Mouse (Mus musculus): Measurements from ENCODE around the gene Reep6.

GRCm38 (mm10) chr10:80329273-80330081, at the start of gene Reep6, which contains the start of gene Pcsk4:
- TF ChIP-seq POLR2A (IDR thresholded peaks at IDR 0.05; ENCODE audit: low read depth, low read length): no peak
- TF ChIP-seq CTCF (IDR thresholded peaks at IDR 0.05; ENCODE audit: borderline replicate concordance, insufficient read depth, low read length): no peak

Measured in embryonic fibroblast, embryonic 13.5 days (primary cell).